Mouse (Mus musculus): ENCODE data around the gene Fmr1. TPM values are rescaled to one million over a fixed set of nuclear protein-coding genes. Genes with fewer than 3 reads are reported as not detected.
"Not testable (repeated sequence)": the region's sequence is repeated elsewhere in the genome, so short reads cannot be mapped to it uniquely, and the experiment has no call there.

Fmr1 gene
- 77.6 to 117 TPM (median 107 TPM) in 3 replicates for total RNA-seq (2017)

- ATAC-seq (replicated peaks; ENCODE audit: insufficient number of reproducible peaks, low FRiP score, low TSS enrichment, poor library complexity, severe bottlenecking): peak; percentile 97
These were observed at the start of gene Fmr1 for GRCm38 (mm10) chrX:68678333-68678740. Gene Fmr1 (plus strand): TSS chrX:68678541.

GRCm38 (mm10) chrX:68641603-68642002 lies 36.7 kb upstream of the Fmr1 start:
- no peak for ATAC-seq (replicated peaks; ENCODE audit: insufficient number of reproducible peaks, low FRiP score, low TSS enrichment, poor library complexity, severe bottlenecking)

DNA sequence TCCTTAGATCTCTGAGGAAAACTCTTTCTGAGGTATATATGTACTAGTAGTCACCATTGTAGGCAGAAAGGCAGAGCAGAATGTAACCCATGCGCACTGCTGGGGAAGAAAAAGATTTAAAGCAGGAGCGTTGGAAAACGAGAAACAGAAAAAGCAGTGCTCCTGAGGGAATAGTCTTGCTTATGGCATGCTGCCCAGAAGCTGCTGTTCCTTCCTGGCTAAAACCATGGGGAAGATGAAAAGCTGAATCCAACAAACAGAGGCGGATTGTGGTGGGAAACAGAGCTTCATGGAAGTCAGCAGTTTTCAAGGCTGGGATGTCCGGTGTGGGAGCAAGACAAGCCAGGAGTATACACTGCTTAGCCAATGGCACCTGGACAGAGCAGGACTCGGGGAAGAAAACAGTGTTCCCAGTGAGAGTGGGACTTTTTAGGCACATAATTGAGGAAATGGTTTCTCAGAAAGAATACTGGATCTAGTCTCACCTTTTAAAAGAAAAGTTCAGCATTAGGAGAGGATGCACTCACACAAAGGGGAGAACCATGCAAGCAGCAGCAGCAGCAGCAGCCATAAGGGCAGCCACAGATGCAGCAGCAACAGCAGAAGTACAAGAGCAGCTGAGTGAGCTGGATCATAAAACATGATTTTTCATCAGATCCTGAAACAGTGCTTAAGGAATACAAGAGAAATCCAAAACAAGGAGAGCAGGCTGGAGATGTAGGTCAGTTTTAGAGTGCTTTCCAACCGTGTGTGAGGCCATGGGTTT lies 33.0 kb upstream of the Fmr1 start:
- no peak for ATAC-seq (replicated peaks; ENCODE audit: insufficient number of reproducible peaks, low FRiP score, low TSS enrichment, poor library complexity, severe bottlenecking)

DNA sequence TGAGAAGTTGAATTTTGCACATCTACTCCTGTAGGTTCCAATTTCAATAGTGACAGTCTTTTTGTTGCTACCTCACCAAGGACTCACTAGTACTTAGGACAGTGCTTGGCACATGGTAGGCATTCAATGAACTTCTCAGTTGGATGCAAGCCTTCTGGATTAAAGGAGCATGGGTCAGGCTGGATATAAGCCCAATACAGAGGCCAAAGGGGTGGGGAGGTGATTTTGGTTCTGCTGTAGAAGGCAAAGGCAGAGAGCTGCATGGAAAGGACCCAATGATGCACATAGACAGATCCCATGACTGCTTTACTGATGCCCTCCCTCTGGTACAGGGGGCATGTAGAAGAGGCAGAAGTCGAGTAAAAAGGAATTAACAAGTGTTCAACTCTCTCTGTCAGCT lies 833 bp upstream of the Fmr1 start:
- ATAC-seq (replicated peaks; ENCODE audit: insufficient number of reproducible peaks, low FRiP score, low TSS enrichment, poor library complexity, severe bottlenecking): no peak

DNA sequence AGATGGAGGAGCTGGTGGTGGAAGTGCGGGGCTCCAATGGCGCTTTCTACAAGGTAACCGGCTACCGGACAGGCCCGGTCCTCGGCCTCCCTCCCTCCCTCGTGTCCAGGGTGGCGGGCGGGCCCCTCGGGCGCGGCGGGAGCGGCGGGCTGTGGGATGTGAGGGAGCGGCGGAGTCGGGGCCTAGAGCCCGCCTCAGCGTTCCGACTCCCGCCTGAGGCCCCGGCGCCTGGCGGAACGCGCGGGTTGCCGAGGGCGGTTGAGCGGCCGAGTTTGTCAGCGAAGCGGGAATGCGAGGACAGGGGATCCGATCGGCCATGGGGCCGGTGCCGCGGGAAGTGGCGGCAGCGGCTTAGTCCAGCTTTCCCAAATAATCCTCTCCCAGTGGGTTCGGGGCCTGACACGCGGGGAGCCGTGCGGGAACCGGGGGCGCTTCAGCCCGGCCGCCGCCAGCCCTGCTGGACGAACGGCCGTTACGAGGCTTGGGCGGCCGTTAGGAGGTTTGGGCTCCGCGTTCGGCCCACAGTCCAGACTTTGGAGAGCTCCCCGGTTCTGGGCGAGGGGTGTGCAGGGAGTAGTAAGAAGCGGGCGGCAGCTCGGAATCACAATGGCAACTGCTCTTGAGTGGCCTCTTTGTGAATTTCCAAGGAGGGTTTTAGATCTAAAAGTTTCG lies 610 bp downstream of the Fmr1 start:
- ATAC-seq (replicated peaks; ENCODE audit: insufficient number of reproducible peaks, low FRiP score, low TSS enrichment, poor library complexity, severe bottlenecking): no peak; the same call in 1 of the 2 replicates

GRCm38 (mm10) chrX:68684706-68685105 lies 6.4 kb downstream of the Fmr1 start:
- ATAC-seq (replicated peaks; ENCODE audit: insufficient number of reproducible peaks, low FRiP score, low TSS enrichment, poor library complexity, severe bottlenecking): no peak

DNA sequence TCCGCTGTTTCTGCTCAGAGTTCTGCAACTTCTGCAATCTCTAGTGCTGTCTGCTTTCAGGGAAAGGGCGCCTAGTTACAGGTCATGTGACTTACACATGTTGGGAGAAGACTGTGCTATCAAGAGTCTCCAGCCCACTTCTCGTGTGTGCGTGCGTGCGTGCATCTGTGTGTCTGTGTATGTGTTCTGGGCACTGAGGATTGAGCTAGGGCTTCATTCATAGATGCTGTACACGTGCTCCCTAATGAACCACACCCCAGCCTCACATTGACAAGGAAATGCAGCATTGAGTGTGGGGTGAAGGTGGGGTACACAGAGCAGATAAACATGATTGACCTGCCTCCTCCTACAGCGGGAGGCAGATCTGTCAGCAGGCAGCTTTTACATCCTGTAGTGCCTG lies 13.6 kb downstream of the Fmr1 start:
- not testable (repeated sequence) for ATAC-seq (replicated peaks; ENCODE audit: insufficient number of reproducible peaks, low FRiP score, low TSS enrichment, poor library complexity, severe bottlenecking)

DNA sequence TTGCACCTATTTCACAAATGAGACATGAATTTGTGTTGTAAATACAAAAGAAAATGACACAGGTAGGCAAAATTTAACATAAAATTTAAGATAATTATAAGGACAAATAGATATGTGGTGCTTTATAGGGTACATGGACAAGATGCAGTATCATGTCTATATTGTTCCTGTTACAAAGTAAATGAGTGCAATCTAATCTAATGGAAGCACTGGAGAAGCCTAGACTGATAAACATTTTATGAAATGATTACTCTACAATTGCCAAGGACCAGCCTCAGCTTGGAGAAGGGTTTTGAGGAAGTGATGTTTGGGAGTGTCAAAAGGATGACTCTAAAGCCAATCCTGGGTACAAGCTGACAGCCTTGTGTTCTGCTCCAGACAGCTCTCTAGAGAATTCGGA lies 58.6 kb downstream of the Fmr1 start:
- no peak for ATAC-seq (replicated peaks; ENCODE audit: insufficient number of reproducible peaks, low FRiP score, low TSS enrichment, poor library complexity, severe bottlenecking)

- ATAC-seq (replicated peaks; ENCODE audit: insufficient number of reproducible peaks, low FRiP score, low TSS enrichment, poor library complexity, severe bottlenecking): no peak
These were observed 61.7 kb downstream of the Fmr1 start for GRCm38 (mm10) chrX:68740088-68740487.

DNA sequence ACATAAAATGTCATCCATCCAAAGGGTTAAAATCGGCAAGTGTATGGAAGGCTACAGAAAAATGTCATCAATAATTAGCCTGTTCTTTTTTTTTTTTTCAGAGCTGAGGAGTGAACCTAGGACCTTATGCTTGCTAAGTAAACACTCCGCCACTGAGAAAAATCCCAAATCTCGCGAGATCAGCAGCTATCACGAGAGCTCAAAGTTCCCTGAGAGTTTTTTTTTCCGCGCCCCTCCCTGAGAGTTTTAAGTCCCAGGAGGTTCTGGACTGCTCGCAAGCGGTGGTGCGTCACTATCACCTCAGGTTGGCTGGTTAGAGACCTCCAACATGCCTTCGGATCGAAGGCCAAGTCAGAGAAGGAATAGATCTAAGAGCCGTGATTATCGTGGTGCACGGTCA lies 83.3 kb downstream of the Fmr1 start, which contains the start of gene Fmr1nb:
Gene Fmr1nb (plus strand): TSS at position 234 of the 400 bp plus-strand sequence.
- no peak for ATAC-seq (replicated peaks; ENCODE audit: insufficient number of reproducible peaks, low FRiP score, low TSS enrichment, poor library complexity, severe bottlenecking)

Other genes starting within 250 kb of the Fmr1 start
- gene Fmr1nb, start 83.3 kb downstream of the Fmr1 start, total RNA-seq (2017): not detected in 3 replicates
- gene Gm14698, start 142.6 kb downstream of the Fmr1 start, total RNA-seq (2017): 0.10 to 0.49 TPM (median 0.11 TPM) in 3 replicates
- not detected in 3 replicates for gene Gm6812, start 214.5 kb downstream of the Fmr1 start, total RNA-seq (2017)